13 mouse cellular contexts compared by ENCODE assay signal in the genomic region with DNA sequence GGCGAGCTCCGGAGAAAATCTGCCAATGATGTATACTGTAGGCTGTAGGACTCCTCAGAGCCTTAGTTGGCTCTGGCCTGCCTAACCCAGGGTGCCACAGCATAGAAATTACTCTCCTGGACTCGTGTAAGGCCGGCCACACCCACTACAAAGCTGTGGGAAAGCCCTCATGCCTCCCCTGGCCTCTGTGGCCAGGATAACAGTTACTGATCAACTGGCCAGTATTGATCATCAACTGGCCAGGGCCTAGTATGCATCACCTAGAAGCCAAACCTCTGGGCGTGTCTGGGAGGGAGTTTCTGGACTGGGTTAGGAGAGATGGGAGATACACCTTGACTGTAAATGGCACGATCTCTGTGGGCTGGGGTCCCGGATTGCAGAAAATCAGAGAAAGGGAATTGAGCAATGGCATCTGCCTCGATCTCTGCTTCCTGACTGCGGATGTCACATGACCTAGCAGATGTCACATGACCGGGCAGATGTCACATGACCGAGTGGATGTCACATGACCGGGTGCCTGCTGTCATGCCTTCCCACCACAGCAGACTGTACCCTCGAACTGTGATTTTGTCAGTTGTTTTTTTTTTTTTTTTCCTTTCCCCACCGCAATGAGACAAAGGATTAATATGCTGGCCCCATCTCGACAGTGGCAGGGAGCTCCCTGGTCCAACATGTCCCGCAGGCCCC. TPM values are rescaled to one million over a fixed set of nuclear protein-coding genes. Genes with fewer than 3 reads are reported as not detected.
DNase-seq lines count a peak whose midpoint lies in the region; ATAC-seq and TF ChIP-seq lines count a peak whose summit lies in the region.
"Had no signal": no experiment of that assay in that cellular context is flagged by ENCODE, and none has a peak within 500 bp of the region (broad histone marks: within the 10 kb centered on the region; RNA-seq: fewer than 3 reads in every experiment).

No protein-coding gene starts in this region.

- ATAC-seq in midbrain, postnatal 0 days (ENCODE audit: low FRiP score) = no peak
- ATAC-seq in activated CD4-positive, CD25-positive, alpha-beta regulatory T cell, adult 4 months = no peak

- no peak for TF ChIP-seq CTCF in midbrain, postnatal 0 days (IDR thresholded peaks at IDR 0.05)

- 80% methylated on average over 16 of the region's 16 CpGs for WGBS in midbrain, postnatal 0 days
- WGBS in midbrain, embryonic 10.5 days = 75% methylated on average over 16 of the region's 16 CpGs

- peak; percentile 25 for DNase-seq in cerebellum, adult 11-12 months
- no peak for DNase-seq in cerebellum, adult 18-20 months
- DNase-seq in midbrain, postnatal 0 days (ENCODE audit: low spot score) = peak; percentile 64
- no peak for DNase-seq in midbrain, embryonic 10.5 days (ENCODE audit: low spot score)
- peak; percentile 85 for DNase-seq in R1 (ENCODE audit: low read depth, low spot score)
- peak; percentile 90 for DNase-seq in splenic B cell, adult 2 months (ENCODE audit: low read depth, low spot score)
- no peak for DNase-seq in adrenal gland, postnatal 4 days (ENCODE audit: low spot score in 2 of 2)
- DNase-seq: kidney, adult 11 months; lung, postnatal 14 days; right cerebral cortex, postnatal 25 days had no signal

- H3K4me2 ChIP-seq in midbrain, postnatal 0 days (ENCODE audit: low read depth, low read length, poor library complexity, severe bottlenecking) = no peak overlapping the region

- peaks cover 21% of the 10 kb centered on the region for H3K36me3 ChIP-seq in midbrain, postnatal 0 days (ENCODE audit: insufficient read depth, low read length)
- H3K36me3 ChIP-seq in midbrain, embryonic 10.5 days = no peaks in the 10 kb centered on the region
- H3K36me3 ChIP-seq in splenic B cell, adult 2 months (ENCODE audit: control insufficient read depth, insufficient read depth, low read length, poor library complexity, severe bottlenecking) = no peaks in the 10 kb centered on the region; the same call in none of the 2 replicates

- no peaks in the 10 kb centered on the region for H3K9me3 ChIP-seq in midbrain, postnatal 0 days (ENCODE audit: low read length)
- H3K9me3 ChIP-seq in midbrain, embryonic 10.5 days (replicated peaks) = no peaks in the 10 kb centered on the region

- peaks cover 5% of the 10 kb centered on the region; the same call in 1 of the 2 replicates for H3K4me1 ChIP-seq in midbrain, postnatal 0 days (ENCODE audit: insufficient read depth, low read length)
- peaks cover 28% of the 10 kb centered on the region for H3K4me1 ChIP-seq in midbrain, embryonic 10.5 days

- no peaks in the 10 kb centered on the region for H3K27me3 ChIP-seq in midbrain, postnatal 0 days (ENCODE audit: insufficient read depth, low read length)
- H3K27me3 ChIP-seq in midbrain, embryonic 10.5 days (ENCODE audit: low read depth, poor library complexity, severe bottlenecking) = peaks cover 100% of the 10 kb centered on the region
- no peaks in the 10 kb centered on the region for H3K27me3 ChIP-seq in splenic B cell, adult 2 months (ENCODE audit: control insufficient read depth, insufficient read depth, low read length, poor library complexity, severe bottlenecking)

- no peak overlapping the region for H3K27ac ChIP-seq in midbrain, postnatal 0 days (ENCODE audit: low read depth, low read length)
- H3K27ac ChIP-seq in midbrain, embryonic 10.5 days (replicated peaks) = no peak overlapping the region
- H3K27ac ChIP-seq: stomach, postnatal 0 days had no signal

- H3K4me3 ChIP-seq in midbrain, postnatal 0 days (ENCODE audit: low read depth, low read length) = no peak overlapping the region
- H3K4me3 ChIP-seq in midbrain, embryonic 10.5 days = no peak overlapping the region

- no peak overlapping the region for H3K9ac ChIP-seq in midbrain, postnatal 0 days (replicated peaks; ENCODE audit: low read length, poor library complexity, severe bottlenecking)

RNA-seq across cellular contexts. Expression of gene Dtx1, which starts 15.5 kb away (rescaled TPM):
- 240 and 242 TPM in 2 replicates for total RNA-seq in midbrain, postnatal 0 days (2014; rRNA removed)
- 63.0 and 67.9 TPM in 2 replicates for polyA plus RNA-seq in midbrain, postnatal 0 days (2015; fragmentation: Nextera tagmentation; extraction: Ambion mirVana)
- 2.2 and 4.8 TPM in 2 replicates for polyA plus RNA-seq in midbrain, embryonic 10.5 days (2016; fragmentation: Nextera tagmentation; extraction: Ambion mirVana)
- polyA plus RNA-seq in activated CD4-positive, CD25-positive, alpha-beta regulatory T cell, adult 4 months (2017; shearing (Covaris generic)) = 10 to 100 TPM; 45.6 to 48.2 TPM
- total RNA-seq in adrenal gland, postnatal 4 days (2021) = 10 to 100 TPM; 13.7 to 17.2 TPM

RNA-seq across cellular contexts. Expression of gene Rasal1, which starts 47.6 kb away (rescaled TPM):
- 18.1 and 24.7 TPM in 2 replicates for total RNA-seq in midbrain, postnatal 0 days (2014; rRNA removed)
- 8.2 and 9.9 TPM in 2 replicates for polyA plus RNA-seq in midbrain, postnatal 0 days (2015; fragmentation: Nextera tagmentation; extraction: Ambion mirVana)
- 0.10 and 0.21 TPM in 2 replicates for polyA plus RNA-seq in midbrain, embryonic 10.5 days (2016; fragmentation: Nextera tagmentation; extraction: Ambion mirVana)
- polyA plus RNA-seq in activated CD4-positive, CD25-positive, alpha-beta regulatory T cell, adult 4 months (2017; shearing (Covaris generic)) = 10 to 100 TPM in 1 of 2 experiments, 1 to 10 TPM in 1; 7.6 to 11.4 TPM
- total RNA-seq in adrenal gland, postnatal 4 days (2021) = 10 to 100 TPM; 10.7 to 15.8 TPM
- total RNA-seq: heart, postnatal 25 days had no signal

RNA-seq across cellular contexts. Expression of gene Oas2, which starts 53.5 kb away (rescaled TPM):
- total RNA-seq in midbrain, postnatal 0 days (2014; rRNA removed) = 0.27 and 1.4 TPM in 2 replicates
- 0.31 and 0.37 TPM in 2 replicates for polyA plus RNA-seq in midbrain, postnatal 0 days (2015; fragmentation: Nextera tagmentation; extraction: Ambion mirVana)
- polyA plus RNA-seq in midbrain, embryonic 10.5 days (2016; fragmentation: Nextera tagmentation; extraction: Ambion mirVana) = 0.09 TPM in 1 of 2 replicates, not detected in the other
- polyA plus RNA-seq in activated CD4-positive, CD25-positive, alpha-beta regulatory T cell, adult 4 months (2017; shearing (Covaris generic)) = 1 to 10 TPM; 1.9 to 2.5 TPM
- under 1 TPM; 0.17 to 0.31 TPM for total RNA-seq in adrenal gland, postnatal 4 days (2021)

Comparison
In these comparisons a context has a peak if more than half of its experiments do, and no peak if none do; other contexts are left out.
1. DNase-seq: peak in cerebellum, adult 11-12 months (single experiment), midbrain, postnatal 0 days (single experiment), R1 (single experiment) and splenic B cell, adult 2 months (single experiment); none in cerebellum, adult 18-20 months (0 of 2), midbrain, embryonic 10.5 days (single experiment) and adrenal gland, postnatal 4 days (0 of 2).